Mouse (Mus musculus) retina, embryonic 14.5 days (tissue): ENCODE data around the gene Tmsb10.

Source experiments
- DNase-seq: peaks from one replicate; pipeline ENCODE4 v3.0.0-alpha.2; 2015; ENCODE audit warnings: low spot score

The Tmsb10 gene

DNA sequence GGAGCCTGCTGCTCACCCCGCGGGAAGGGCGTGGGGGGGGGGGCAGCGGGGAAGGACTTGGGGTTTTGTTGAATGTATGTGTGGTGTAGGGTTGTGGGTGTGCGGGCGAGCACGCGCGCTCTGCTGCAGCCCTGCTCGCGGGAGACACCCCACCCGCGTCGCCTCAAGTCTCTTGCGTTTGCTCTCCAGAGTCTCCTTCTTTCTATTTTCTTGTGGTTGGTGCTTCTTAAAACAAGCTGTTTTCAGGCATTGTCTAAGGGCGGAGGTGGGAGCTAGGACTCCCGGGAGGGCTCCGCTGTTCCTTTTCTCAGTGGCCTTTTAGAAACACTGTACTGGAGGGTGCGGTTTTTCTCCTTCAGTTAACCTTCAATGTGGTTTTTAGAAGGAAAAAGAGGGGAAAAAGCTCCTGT is at the start of gene Tmsb10:
Gene Tmsb10, minus strand, starts transcription at position 87 of the 410 bp plus-strand sequence.
- DNase-seq, result no peak

- DNase-seq, result no peak
Measured at GRCm38 (mm10) chr6:73003601-73004000, 45.1 kb upstream of the Tmsb10 start.

DNA sequence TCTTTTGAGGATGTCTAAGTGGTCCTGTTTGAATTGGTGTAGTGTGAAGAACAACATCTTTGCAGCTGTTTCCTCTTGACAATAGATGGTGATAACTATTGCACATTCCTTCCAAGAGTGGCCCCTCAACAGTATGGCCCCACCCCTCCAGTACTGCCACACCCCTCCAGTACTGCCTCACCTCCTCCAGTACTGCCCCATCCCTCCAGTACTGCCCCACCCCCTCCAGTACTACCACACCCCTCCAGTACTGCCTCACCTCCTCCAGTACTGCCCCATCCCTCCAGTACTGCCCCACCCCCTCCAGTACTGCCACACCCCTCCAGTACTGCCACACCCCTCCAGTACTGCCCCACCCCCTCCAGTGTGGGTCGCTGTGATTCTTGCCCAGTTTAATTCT is 43.8 kb upstream of the Tmsb10 start:
- no peak for DNase-seq

GRCm38 (mm10) chr6:72998809-72999208 is 40.3 kb upstream of the Tmsb10 start:
- no peak for DNase-seq

DNA sequence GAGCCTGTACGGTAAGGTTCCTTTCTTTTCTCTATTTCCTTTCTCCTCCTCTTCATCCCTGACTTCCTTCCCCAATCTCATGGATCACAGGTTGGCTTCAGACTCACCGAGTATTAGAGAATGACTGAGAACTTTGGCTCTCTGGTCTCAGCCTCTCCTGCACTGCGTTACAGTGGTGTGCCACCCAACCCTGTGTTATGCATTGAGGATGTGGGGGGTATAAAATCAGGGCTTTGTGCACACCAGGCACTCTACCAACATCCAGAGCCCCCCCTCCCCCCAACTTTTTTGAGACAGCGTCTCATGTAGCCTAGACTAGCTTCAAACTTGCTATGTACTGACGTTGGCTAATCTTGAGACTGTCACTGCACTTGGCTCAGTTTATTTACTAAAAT is 35.1 kb upstream of the Tmsb10 start:
- DNase-seq, result no peak

- no peak for DNase-seq
Measured at GRCm38 (mm10) chr6:72993054-72993687, 34.6 kb upstream of the Tmsb10 start.

- no peak for DNase-seq
Measured at GRCm38 (mm10) chr6:72990206-72990605, 31.7 kb upstream of the Tmsb10 start.

DNA sequence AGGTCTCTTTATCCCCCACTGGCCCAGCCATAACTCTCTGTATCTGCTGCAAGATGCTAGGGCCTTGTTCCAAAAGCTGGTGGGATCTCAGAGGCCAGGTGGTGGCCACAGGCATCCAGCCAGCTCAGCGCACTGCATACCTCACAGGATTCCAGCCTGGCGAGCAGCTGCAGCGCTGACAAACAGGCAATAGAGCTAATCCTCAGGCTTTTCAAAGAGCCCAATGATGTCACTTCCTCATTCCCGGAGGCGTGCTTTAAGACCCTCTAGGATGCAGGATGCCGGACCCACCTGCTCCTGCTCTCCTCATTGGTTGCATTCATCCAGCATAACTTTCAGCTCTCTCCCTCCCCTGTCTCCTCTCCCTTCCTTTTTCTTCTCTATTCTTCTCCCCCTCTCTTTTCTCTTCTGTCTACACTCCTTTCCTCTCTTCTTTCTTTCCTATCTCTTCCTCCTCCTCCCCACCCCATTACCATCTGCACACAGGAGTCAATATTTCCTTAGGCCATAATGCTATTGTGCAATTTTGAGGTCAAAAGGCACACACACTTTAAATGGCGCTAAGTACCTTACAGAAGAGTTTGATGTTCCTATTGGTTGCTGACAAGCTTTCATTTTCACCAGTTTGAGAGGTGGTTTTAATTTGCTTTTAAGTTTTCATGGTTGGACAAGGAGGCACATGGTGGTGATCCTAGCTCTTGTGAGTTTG is 30.6 kb upstream of the Tmsb10 start:
- DNase-seq, result peak; percentile 33

- no peak for DNase-seq
Measured at GRCm38 (mm10) chr6:72982506-72982905, 24.0 kb upstream of the Tmsb10 start.

GRCm38 (mm10) chr6:72981851-72982250 is 23.3 kb upstream of the Tmsb10 start:
- no peak for DNase-seq

DNA sequence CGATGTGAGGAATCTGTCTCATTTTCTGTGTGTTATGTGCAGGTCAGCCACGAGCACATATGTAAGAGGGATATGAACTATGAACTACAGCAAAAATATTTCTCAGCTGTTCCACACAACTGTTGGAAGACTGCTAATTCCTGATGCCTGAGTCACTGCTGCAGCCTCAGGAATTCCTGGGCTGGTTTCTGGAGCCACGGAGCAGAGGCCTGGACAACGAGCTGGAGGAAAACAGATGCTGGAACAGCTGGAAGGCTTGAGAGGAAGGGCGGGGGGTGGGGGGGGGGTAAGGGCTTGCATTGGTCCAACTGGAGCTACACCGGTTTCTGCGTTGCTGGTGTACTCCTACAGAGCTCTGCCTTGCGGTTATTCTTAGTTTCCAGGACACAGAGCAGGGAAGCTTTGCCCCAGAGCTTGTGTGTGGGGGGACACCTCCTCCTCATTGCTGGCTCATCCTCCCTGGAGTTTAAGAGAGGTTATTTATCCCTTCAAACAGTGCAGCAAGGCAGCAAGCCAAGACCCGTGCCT is 22.6 kb upstream of the Tmsb10 start:
- no peak for DNase-seq

GRCm38 (mm10) chr6:72976866-72977265 is 18.3 kb upstream of the Tmsb10 start:
- no peak for DNase-seq

DNA sequence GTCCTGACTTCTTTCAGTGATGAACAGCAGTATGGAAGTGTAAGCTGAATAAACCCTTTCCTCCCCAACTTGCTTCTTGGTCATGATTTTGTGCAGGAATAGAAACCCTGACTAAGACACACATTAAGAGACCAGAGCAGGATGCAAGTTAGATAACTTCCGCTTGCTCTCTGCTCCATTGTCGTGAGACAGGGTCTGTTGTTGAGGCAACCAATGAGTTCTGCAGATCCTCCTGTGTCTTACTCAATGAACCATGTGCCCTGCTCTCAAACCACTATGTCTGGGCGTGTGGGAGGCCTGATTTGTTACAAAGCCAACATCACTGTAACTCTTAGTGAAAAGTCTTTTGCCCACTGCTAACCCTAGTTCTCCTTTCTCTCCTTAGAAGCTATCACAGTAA is 12.5 kb upstream of the Tmsb10 start:
- no peak for DNase-seq

DNA sequence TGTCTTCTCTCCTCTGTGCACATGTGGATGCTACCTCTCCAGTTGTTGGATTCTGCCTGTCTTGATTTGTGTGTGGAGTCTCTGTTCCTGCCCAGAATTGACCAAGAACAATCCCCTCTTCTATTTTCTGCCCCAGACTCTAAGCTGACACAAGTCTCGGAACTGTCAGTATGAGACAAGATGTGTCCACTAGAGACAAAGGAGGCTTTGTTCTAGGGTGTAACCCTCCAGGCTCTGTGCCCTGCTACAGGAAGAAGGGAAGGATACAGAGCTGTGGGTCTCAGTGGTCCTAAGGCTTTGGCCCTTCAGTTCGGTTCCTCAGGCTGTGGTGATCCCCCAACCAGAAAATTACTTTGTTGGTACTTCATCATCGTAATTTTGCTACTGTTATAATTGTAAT is 11.2 kb upstream of the Tmsb10 start:
- no peak for DNase-seq

GRCm38 (mm10) chr6:72965199-72965598 is 6.7 kb upstream of the Tmsb10 start:
- no peak for DNase-seq

GRCm38 (mm10) chr6:72962281-72962741 is 3.8 kb upstream of the Tmsb10 start:
- DNase-seq, result no peak

GRCm38 (mm10) chr6:72961603-72962002 is 3.1 kb upstream of the Tmsb10 start:
- no peak for DNase-seq

- no peak for DNase-seq
Measured at GRCm38 (mm10) chr6:72960675-72961074, 2.1 kb upstream of the Tmsb10 start.

DNA sequence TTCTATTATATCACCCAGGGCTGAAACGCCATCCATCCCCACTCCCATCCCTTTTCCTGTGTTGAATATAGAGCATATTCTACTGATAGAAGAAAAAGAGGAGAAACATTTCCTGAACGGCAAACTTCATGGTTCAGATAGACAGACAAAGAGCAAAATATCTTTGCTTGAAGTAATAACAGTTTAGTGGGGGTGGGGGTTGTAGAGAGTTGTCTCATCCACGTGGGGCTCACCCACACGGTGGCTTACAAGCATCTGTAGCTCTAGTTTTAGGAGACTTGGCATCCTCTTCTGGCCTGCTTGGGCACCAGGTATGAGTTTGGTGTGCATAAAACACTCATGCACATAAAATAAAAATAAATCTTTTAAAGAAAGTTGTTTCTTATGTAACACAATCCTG is 627 bp upstream of the Tmsb10 start:
- no peak for DNase-seq

- DNase-seq, result peak; percentile 88
Measured at GRCm38 (mm10) chr6:72957676-72958641, 589 bp downstream of the Tmsb10 start.

DNA sequence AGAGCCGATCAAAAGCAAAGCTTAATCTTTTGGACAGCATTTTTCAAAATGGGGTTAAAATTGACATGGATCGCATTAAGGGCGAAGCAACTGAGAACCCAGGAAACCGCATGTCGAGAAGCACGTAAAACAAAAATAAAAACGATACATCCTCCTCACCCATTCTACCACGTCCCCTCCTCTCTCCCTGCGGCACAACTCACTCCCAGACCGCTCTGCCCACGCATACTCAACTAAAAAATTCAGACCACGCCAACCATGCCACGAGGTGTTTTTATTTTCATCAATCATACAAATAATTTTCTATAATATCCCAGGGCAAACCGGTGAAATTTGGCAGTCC is 1.5 kb downstream of the Tmsb10 start:
- DNase-seq, result no peak
